Mouse (Mus musculus): ENCODE data around the gene Ccdc50. TPM values are rescaled to one million over a fixed set of nuclear protein-coding genes. Genes with fewer than 3 reads are reported as not detected.

Gene Ccdc50
- polyA plus RNA-seq (2011; ENCODE audit: insufficient read length, low read depth, missing spikeins) = 69.8 and 72.6 TPM in 2 replicates

DNA sequence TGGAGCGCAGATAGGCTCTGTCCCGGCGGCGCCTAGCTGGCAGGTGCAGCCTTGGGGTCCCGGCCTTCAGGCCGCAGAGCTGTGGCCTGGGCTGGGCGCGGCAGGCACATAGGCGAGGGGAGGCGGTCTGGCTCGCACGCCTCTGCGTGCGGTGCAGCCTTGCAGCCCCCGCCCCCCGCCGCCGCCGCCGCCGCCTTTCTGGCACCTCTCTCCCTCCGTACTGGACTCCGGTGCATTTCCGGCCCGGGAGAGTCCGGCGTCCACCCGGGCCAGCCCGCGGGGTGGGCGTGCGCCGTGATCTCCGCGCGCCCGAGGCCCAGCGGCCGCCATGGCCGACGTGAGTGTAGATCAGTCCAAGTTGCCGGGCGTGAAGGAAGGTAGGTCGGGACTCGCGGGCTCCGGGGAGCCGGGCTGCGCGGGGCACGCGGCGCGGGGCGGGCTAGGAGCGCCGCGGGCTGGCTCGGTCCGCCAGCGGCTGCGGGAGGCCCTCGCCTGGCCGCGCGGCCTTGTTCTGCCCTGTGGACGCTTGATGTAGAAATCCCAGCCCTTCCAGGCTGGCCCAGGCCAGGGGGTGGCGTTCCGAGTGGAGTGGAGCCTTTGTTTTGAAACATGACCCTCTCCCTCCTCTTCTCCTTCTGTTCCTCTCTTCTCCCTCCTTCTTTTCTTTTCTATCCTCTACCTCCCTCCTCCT is at the start of gene Ccdc50:
Gene Ccdc50 (plus strand): TSS at position 109 of the 691 bp plus-strand sequence.
- no peak for TF ChIP-seq CTCF (IDR thresholded peaks at IDR 0.05; ENCODE audit: borderline replicate concordance, insufficient read depth, low read length)
- peak; percentile 50 for TF ChIP-seq POLR2A (IDR thresholded peaks at IDR 0.05; ENCODE audit: low read depth, low read length)
- Histone ChIP-seq H3K4me3 (ENCODE audit: insufficient read depth, low read length) (peak within 1 kb of the TSS; percentile 93), H3K4me1 (ENCODE audit: control insufficient read depth, insufficient read depth, low read length) (peaks cover 7% of the 10 kb centered on the region), H3K27ac (ENCODE audit: insufficient read depth, low read length) (peak within 1 kb of the TSS; percentile 95)

DNA sequence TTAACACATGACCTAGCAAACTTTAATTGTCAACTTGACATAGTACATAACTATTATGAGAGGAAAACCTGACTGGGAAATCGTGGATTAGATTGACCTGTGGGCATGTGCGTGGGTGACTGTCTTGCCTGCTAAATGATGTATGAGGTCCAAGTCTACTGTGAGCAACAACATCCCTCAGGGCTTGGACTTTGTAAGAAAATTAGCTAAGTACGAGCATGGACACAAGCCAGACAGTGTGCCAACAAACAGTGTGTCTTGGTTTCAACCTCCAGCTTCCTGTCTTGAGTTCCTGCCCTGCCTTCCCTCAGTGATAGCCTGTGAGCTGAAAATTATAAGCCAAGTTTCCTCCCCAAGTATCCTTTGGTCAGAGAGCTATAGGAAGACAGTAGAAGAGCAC is 41.1 kb upstream of the Ccdc50 start:
- no peak overlapping the region for H3K4me3 ChIP-seq (ENCODE audit: insufficient read depth, low read length)
- no peaks in the 10 kb centered on the region for H3K4me1 ChIP-seq (ENCODE audit: control insufficient read depth, insufficient read depth, low read length)
- H3K27ac ChIP-seq (ENCODE audit: insufficient read depth, low read length) = no peak overlapping the region
- TF ChIP-seq CTCF (IDR thresholded peaks at IDR 0.05; ENCODE audit: borderline replicate concordance, insufficient read depth, low read length) (no peak), POLR2A (IDR thresholded peaks at IDR 0.05; ENCODE audit: low read depth, low read length) (no peak)

DNA sequence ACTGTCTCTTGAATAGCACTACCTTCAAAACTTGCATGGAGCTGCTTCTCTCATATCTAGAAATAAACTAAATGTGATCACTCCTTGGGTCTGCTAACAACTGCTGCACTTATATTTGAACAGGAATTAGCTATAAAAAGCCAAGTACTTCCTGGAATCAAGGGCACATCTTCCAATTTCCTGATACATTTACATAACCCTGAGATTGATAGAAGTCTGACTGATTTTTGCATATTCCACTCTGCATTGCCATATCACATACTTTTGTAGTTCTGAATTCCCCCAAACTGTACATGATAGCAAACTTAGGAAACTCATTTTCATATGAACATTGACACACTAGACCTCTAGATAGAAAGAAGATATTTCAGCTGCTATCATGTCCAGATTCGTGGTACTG is 40.3 kb upstream of the Ccdc50 start:
- no peak overlapping the region for H3K27ac ChIP-seq (ENCODE audit: insufficient read depth, low read length)
- no peaks in the 10 kb centered on the region for H3K4me1 ChIP-seq (ENCODE audit: control insufficient read depth, insufficient read depth, low read length)
- TF ChIP-seq CTCF (IDR thresholded peaks at IDR 0.05; ENCODE audit: borderline replicate concordance, insufficient read depth, low read length) (no peak), POLR2A (IDR thresholded peaks at IDR 0.05; ENCODE audit: low read depth, low read length) (no peak)
- H3K4me3 ChIP-seq (ENCODE audit: insufficient read depth, low read length) = no peak overlapping the region

DNA sequence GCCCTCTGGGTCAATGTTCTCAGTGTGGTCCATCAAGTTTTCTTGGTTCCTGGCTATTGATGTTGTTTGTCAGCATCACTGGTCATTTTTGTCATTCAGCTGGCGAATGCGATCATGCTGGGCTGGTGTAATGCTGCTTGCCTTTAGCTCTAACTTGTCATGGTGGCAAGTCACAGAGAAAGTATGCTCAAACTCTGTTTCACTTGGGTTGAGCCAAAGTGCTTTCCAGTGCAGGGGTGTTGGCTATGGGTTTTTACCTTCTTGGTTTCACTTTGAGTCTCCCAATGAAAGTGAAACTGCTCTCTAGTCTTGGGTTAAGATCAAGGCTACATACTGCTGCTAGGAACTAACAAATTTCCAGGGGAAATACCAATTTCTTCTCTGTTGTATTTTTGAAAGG is 39.4 kb upstream of the Ccdc50 start:
- H3K4me1 ChIP-seq (ENCODE audit: control insufficient read depth, insufficient read depth, low read length) = no peaks in the 10 kb centered on the region
- no peak for TF ChIP-seq CTCF (IDR thresholded peaks at IDR 0.05; ENCODE audit: borderline replicate concordance, insufficient read depth, low read length)
- TF ChIP-seq POLR2A (IDR thresholded peaks at IDR 0.05; ENCODE audit: low read depth, low read length) = no peak
- no peak overlapping the region for H3K27ac ChIP-seq (ENCODE audit: insufficient read depth, low read length)
- H3K4me3 ChIP-seq (ENCODE audit: insufficient read depth, low read length) = no peak overlapping the region

DNA sequence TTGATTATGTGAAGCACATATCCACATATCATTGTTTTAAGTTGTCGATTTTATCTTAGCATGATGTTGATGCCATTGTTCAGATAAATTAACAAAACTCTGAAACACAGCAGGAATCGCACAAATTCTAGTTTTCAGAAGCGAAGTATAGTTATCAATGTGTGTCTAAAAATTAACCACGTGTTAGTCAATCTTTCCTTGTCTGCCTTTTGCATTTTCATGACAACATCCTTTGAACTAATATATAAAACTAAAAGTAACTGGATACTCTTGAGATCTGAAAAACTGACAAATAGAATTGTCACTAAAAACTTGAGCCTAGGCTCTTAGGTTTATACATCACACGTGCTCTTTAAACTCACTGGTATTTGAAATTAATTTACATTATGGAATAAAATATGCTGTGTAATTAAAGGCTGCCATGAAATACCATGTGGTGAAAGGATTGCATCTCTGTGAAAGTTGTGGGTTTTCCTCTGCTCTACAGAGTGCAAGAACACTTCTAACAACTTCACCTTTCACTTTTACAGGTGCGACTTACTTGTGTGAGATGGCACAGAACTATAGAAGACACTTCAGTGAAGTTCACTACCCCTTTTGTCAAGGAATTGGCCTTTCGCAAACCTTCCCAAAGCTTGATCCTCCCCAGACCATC is 38.7 kb upstream of the Ccdc50 start:
- Histone ChIP-seq H3K4me3 (ENCODE audit: insufficient read depth, low read length) (no peak overlapping the region), H3K27ac (ENCODE audit: insufficient read depth, low read length) (no peak overlapping the region), H3K4me1 (ENCODE audit: control insufficient read depth, insufficient read depth, low read length) (no peaks in the 10 kb centered on the region)
- no peak for TF ChIP-seq POLR2A (IDR thresholded peaks at IDR 0.05; ENCODE audit: low read depth, low read length)
- no peak for TF ChIP-seq CTCF (IDR thresholded peaks at IDR 0.05; ENCODE audit: borderline replicate concordance, insufficient read depth, low read length)

DNA sequence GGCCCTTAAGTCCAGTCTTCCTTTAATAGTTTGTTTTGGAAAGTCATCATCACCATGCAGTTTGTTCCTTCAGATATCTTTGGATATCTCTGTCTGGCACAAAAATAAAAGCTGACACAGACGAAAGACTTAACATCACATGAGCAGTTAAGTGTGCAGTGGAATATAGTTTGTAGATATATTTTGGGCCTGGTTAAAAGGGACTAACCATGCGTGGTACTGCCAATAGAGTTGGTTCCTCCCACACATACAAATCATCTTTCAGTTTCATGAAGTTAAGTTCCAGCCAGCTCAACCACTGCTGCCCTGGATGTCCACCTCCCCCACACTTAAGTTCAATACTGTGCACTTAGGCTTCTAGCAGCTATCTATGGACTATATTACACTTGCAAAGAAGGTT is 34.2 kb upstream of the Ccdc50 start:
- Histone ChIP-seq H3K4me3 (ENCODE audit: insufficient read depth, low read length) (no peak overlapping the region), H3K4me1 (ENCODE audit: control insufficient read depth, insufficient read depth, low read length) (no peaks in the 10 kb centered on the region), H3K27ac (ENCODE audit: insufficient read depth, low read length) (no peak overlapping the region)
- TF ChIP-seq POLR2A (IDR thresholded peaks at IDR 0.05; ENCODE audit: low read depth, low read length) (no peak), CTCF (IDR thresholded peaks at IDR 0.05; ENCODE audit: borderline replicate concordance, insufficient read depth, low read length) (no peak)

DNA sequence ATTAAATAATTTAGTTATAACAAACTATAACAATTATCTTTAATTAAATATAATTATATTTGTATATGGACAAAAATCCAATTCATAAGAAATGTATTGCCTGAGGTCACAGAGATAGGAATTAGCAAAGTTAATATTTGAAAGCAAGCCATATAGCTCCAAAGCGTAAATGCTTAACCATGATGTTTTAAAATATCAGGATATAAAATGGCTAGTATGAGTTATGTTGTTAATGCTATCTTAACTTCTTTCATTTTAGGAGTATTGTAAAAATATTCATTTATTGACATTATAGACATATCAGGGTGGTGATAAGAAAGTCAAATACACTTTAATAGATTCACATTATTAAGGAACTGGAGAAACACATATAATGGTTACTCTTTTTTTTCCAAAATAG is 28.6 kb upstream of the Ccdc50 start:
- TF ChIP-seq CTCF (IDR thresholded peaks at IDR 0.05; ENCODE audit: borderline replicate concordance, insufficient read depth, low read length) = no peak
- TF ChIP-seq POLR2A (IDR thresholded peaks at IDR 0.05; ENCODE audit: low read depth, low read length) = no peak
- Histone ChIP-seq H3K27ac (ENCODE audit: insufficient read depth, low read length) (no peak overlapping the region), H3K4me1 (ENCODE audit: control insufficient read depth, insufficient read depth, low read length) (no peaks in the 10 kb centered on the region), H3K4me3 (ENCODE audit: insufficient read depth, low read length) (no peak overlapping the region)

DNA sequence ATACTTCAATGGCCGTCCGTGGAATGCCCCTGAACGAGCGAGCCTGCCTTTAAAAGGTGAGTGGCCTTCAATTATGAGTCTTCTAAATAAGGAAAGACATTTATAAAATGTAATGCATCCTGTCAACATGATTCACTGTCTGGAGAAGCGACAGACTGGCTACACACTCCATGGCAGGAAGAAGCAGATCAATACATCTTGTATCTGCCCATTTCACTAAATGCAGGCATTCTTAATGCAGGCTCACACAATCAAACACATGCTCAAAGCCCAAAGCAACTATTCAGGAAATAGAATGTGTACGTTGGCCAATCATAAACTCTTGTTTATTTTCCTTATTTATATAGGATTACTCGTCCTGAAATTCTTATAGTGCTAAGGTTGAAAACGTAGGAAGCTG is 18.5 kb upstream of the Ccdc50 start, which contains the start of gene Uts2b:
Gene Uts2b (minus strand): TSS at position 49 of the 400 bp plus-strand sequence.
- Histone ChIP-seq H3K4me1 (ENCODE audit: control insufficient read depth, insufficient read depth, low read length) (no peaks in the 10 kb centered on the region), H3K27ac (ENCODE audit: insufficient read depth, low read length) (no peak within 1 kb of the TSS), H3K4me3 (ENCODE audit: insufficient read depth, low read length) (no peak within 1 kb of the TSS)
- TF ChIP-seq CTCF (IDR thresholded peaks at IDR 0.05; ENCODE audit: borderline replicate concordance, insufficient read depth, low read length) = no peak
- TF ChIP-seq POLR2A (IDR thresholded peaks at IDR 0.05; ENCODE audit: low read depth, low read length) = no peak

DNA sequence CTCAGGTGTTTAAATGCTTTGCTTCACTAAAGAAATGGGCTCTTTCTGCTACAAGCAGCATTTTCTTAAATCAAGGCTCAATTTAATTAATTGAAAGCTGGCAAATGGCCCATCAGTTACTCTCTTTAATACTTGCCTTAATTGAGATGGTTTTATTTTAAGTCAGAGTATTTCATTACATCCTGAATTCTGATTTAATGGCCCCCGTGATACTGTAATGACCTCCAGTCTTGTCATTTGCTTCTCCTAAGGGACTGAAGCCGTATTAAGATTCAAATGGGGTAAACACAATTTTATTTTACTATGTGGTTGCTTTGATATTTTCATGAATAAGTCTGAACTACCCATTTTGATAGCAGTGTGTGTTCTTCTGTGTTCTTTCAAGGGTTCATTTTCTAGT is 18.0 kb upstream of the Ccdc50 start:
- TF ChIP-seq CTCF (IDR thresholded peaks at IDR 0.05; ENCODE audit: borderline replicate concordance, insufficient read depth, low read length) = no peak
- TF ChIP-seq POLR2A (IDR thresholded peaks at IDR 0.05; ENCODE audit: low read depth, low read length) = no peak
- Histone ChIP-seq H3K4me3 (ENCODE audit: insufficient read depth, low read length) (no peak overlapping the region), H3K27ac (ENCODE audit: insufficient read depth, low read length) (no peak overlapping the region), H3K4me1 (ENCODE audit: control insufficient read depth, insufficient read depth, low read length) (no peaks in the 10 kb centered on the region)

DNA sequence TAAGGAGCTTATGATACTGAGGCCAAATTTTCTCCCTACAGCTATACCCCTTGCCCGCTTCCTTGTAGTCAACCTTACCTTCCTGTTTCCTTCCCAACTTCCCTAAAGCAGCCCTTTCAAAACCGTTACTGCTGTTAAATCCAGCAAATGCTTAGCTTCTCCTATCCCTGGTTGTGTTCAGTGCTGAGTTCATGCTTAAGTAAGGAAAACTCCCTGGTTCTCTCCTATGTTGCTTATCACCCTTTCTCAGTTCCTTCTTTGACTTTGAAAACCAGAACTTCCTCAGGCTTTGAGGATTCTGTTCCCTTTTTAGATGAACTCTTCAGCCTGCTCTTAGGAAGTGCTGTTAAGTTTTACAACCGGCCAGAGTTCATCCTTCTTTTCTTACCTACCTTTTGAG is 14.5 kb upstream of the Ccdc50 start:
- TF ChIP-seq CTCF (IDR thresholded peaks at IDR 0.05; ENCODE audit: borderline replicate concordance, insufficient read depth, low read length) (no peak), POLR2A (IDR thresholded peaks at IDR 0.05; ENCODE audit: low read depth, low read length) (no peak)
- H3K27ac ChIP-seq (ENCODE audit: insufficient read depth, low read length) = no peak overlapping the region

More for the DNA sequence above, 14.5 kb upstream of the Ccdc50 start:
- no peaks in the 10 kb centered on the region for H3K4me1 ChIP-seq (ENCODE audit: control insufficient read depth, insufficient read depth, low read length)
- no peak overlapping the region for H3K4me3 ChIP-seq (ENCODE audit: insufficient read depth, low read length)
